Mouse (Mus musculus) bone marrow macrophage, adult 2 months (primary cell): ENCODE results near the gene Mapk9.

Source experiments
- CTCF ChIP-seq: IDR thresholded peaks from 2 replicates; pipeline ENCODE4 v1.5.1; 2012; ENCODE audit warnings: low read depth, mild to moderate bottlenecking, low read length, moderate library complexity
- POLR2A ChIP-seq: IDR thresholded peaks from 2 replicates; pipeline ENCODE4 v1.6.1; 2012; ENCODE audit warnings: mild to moderate bottlenecking, low read depth, low read length, borderline replicate concordance

- TF ChIP-seq CTCF (no peak), POLR2A (no peak)
Observed at GRCm38 (mm10) chr11:49811879-49812278, 34.7 kb upstream of the Mapk9 start.
